Mouse (Mus musculus): ENCODE measurements around the gene Ptpdc1. TPM values are rescaled to one million over a fixed set of nuclear protein-coding genes. Genes with fewer than 3 reads are reported as not detected.

The Ptpdc1 gene
- polyA plus RNA-seq, 1 experiment, result 5.5 TPM

DNA sequence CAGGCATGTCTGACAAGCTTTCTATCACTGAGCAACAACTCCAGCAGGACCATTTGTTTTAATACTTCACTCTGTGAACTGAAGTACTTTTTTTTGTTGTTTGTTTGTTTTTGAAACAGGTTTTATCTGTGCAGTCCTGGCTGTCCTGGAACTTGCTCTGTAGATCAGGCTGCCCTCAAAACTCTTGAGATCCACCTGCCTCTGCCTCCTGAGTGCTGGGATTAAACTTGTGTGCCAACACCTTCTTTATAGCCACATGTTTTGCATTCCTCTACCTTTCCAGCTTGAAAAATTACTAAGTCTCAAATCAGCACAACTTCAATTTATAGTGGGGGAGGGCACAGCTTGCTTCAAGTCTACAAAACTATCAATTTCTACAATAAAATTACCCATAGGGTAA, 81.1 kb downstream of the Ptpdc1 start:
- H3K27me3 ChIP-seq (ENCODE audit: control insufficient read depth, insufficient read depth, insufficient read length), result no peaks in the 10 kb centered on the region
- peaks cover 61% of the 10 kb centered on the region for H3K79me3 ChIP-seq (ENCODE audit: low read depth)
- H3K36me3 ChIP-seq (ENCODE audit: control insufficient read depth, insufficient read depth), result peaks cover 17% of the 10 kb centered on the region
- TF ChIP-seq CEBPB (IDR thresholded peaks at IDR 0.05; ENCODE audit: low read depth) (no peak), FOSL1 (IDR thresholded peaks at IDR 0.05; ENCODE audit: insufficient read depth, low read length, poor library complexity, severe bottlenecking) (no peak), MYOD1 (IDR thresholded peaks at IDR 0.05; ENCODE audit: control insufficient read depth, insufficient read length, low read depth) (no peak), MYOG (IDR thresholded peaks at IDR 0.05; ENCODE audit: control insufficient read depth, extremely low read depth, insufficient read length) (no peak), USF1 (IDR thresholded peaks at IDR 0.05; ENCODE audit: low read depth) (no peak), CTCF (IDR thresholded peaks at IDR 0.05; ENCODE audit: control insufficient read depth, insufficient read depth, insufficient read length) (no peak), MAX (IDR thresholded peaks at IDR 0.05) (no peak)
- no peak overlapping the region for H3ac ChIP-seq (ENCODE audit: control insufficient read depth, insufficient read length, low read depth)
- H3K4me3 ChIP-seq (ENCODE audit: insufficient read depth, poor library complexity, severe bottlenecking), result peak overlapping the region; percentile 90
- H3K79me2 ChIP-seq (ENCODE audit: control insufficient read depth, insufficient read depth), result peaks cover 62% of the 10 kb centered on the region

DNA sequence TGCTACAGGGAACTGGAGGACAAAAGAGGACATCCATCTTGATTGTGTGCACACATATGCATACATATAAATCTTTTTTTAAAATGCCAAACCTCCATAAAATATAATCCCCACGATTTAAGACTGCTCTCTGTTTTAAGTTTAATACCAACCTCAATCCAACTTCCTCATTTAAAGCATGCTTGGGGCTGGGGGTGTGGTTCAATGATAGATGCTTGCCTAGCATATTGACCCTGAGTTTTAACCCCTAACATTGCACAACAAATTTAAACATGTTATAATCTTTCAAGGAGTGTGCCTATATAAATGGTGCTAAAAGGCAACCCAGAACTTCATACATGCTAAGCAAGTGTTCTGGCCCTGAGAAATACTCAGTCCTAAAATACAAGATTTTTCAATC, 85.0 kb downstream of the Ptpdc1 start:
- no peak for TF ChIP-seq FOSL1 (IDR thresholded peaks at IDR 0.05; ENCODE audit: insufficient read depth, low read length, poor library complexity, severe bottlenecking)
- TF ChIP-seq USF1 (IDR thresholded peaks at IDR 0.05; ENCODE audit: low read depth), result no peak
- no peak for TF ChIP-seq CEBPB (IDR thresholded peaks at IDR 0.05; ENCODE audit: low read depth)
- no peak for TF ChIP-seq MYOD1 (IDR thresholded peaks at IDR 0.05; ENCODE audit: control insufficient read depth, insufficient read length, low read depth)
- TF ChIP-seq CTCF (IDR thresholded peaks at IDR 0.05; ENCODE audit: control insufficient read depth, insufficient read depth, insufficient read length), result no peak
- no peak for TF ChIP-seq MAX (IDR thresholded peaks at IDR 0.05)
- no peak for TF ChIP-seq MYOG (IDR thresholded peaks at IDR 0.05; ENCODE audit: control insufficient read depth, extremely low read depth, insufficient read length)
- H3K79me2 ChIP-seq (ENCODE audit: control insufficient read depth, insufficient read depth), result peaks cover 100% of the 10 kb centered on the region
- no peak overlapping the region for H3K4me3 ChIP-seq (ENCODE audit: insufficient read depth, poor library complexity, severe bottlenecking)

DNA sequence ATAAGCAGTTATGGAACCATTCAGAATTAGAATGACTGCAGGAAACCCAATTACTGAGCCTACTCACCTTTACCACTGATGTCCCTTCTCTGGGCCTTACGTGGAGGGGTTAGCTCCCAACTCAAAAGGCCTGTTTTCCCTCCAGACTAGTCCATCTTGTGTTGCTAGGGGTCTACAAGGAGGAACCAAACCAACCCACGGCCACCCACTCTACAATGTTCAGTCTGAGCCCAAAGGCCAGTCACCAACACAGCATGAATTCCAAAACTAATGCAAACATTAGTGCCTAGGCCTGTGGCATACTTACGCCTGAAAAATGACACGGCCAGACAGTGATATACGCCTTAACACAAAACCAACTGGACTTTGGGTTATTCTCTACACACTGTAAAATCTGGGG, 92.0 kb downstream of the Ptpdc1 start:
- Histone ChIP-seq H3ac (ENCODE audit: control insufficient read depth, insufficient read length, low read depth) (no peak overlapping the region), H3K4me3 (ENCODE audit: insufficient read depth, poor library complexity, severe bottlenecking) (no peak overlapping the region), H3K79me3 (ENCODE audit: low read depth) (peaks cover 28% of the 10 kb centered on the region), H3K27me3 (ENCODE audit: control insufficient read depth, insufficient read depth, insufficient read length) (no peaks in the 10 kb centered on the region), H3K79me2 (ENCODE audit: control insufficient read depth, insufficient read depth) (peaks cover 48% of the 10 kb centered on the region), H3K36me3 (ENCODE audit: control insufficient read depth, insufficient read depth) (peaks cover 51% of the 10 kb centered on the region)
- TF ChIP-seq USF1 (IDR thresholded peaks at IDR 0.05; ENCODE audit: low read depth), result no peak
- no peak for TF ChIP-seq CTCF (IDR thresholded peaks at IDR 0.05; ENCODE audit: control insufficient read depth, insufficient read depth, insufficient read length)
- no peak for TF ChIP-seq CEBPB (IDR thresholded peaks at IDR 0.05; ENCODE audit: low read depth)
- TF ChIP-seq MYOD1 (IDR thresholded peaks at IDR 0.05; ENCODE audit: control insufficient read depth, insufficient read length, low read depth), result no peak
- TF ChIP-seq MYOG (IDR thresholded peaks at IDR 0.05; ENCODE audit: control insufficient read depth, extremely low read depth, insufficient read length), result no peak
- no peak for TF ChIP-seq MAX (IDR thresholded peaks at IDR 0.05)
- TF ChIP-seq FOSL1 (IDR thresholded peaks at IDR 0.05; ENCODE audit: insufficient read depth, low read length, poor library complexity, severe bottlenecking), result no peak

More for the DNA sequence above, 85.0 kb downstream of the Ptpdc1 start:
- H3K79me3 ChIP-seq (ENCODE audit: low read depth), result peaks cover 93% of the 10 kb centered on the region
- no peak overlapping the region for H3ac ChIP-seq (ENCODE audit: control insufficient read depth, insufficient read length, low read depth)
- H3K27me3 ChIP-seq (ENCODE audit: control insufficient read depth, insufficient read depth, insufficient read length), result no peaks in the 10 kb centered on the region
- H3K36me3 ChIP-seq (ENCODE audit: control insufficient read depth, insufficient read depth), result peaks cover 53% of the 10 kb centered on the region

DNA sequence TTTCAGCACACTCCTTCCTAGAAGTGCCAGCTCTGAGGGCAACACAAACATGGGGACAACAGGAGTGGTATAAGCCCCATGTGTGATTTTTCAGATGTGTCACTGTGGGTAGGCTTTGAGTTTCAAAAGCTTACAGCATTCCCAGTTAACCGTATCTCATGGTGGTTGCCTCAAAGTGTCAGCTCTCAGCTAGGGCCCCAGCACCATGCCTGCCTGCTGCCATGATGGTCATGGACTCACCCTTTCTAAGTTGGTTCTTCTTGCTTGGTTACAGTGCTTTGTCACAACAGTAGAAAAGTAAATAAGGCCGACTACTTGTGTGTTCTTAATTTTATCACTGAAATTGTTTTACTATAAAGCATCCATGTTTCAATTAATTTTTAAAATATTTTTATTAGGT, 94.0 kb downstream of the Ptpdc1 start:
- peaks cover 28% of the 10 kb centered on the region for H3K79me2 ChIP-seq (ENCODE audit: control insufficient read depth, insufficient read depth)
- H3K4me3 ChIP-seq (ENCODE audit: insufficient read depth, poor library complexity, severe bottlenecking), result no peak overlapping the region
- H3K79me3 ChIP-seq (ENCODE audit: low read depth), result peaks cover 8% of the 10 kb centered on the region
- no peak overlapping the region for H3ac ChIP-seq (ENCODE audit: control insufficient read depth, insufficient read length, low read depth)
- H3K36me3 ChIP-seq (ENCODE audit: control insufficient read depth, insufficient read depth), result peaks cover 31% of the 10 kb centered on the region
- H3K27me3 ChIP-seq (ENCODE audit: control insufficient read depth, insufficient read depth, insufficient read length), result no peaks in the 10 kb centered on the region
- TF ChIP-seq CEBPB (IDR thresholded peaks at IDR 0.05; ENCODE audit: low read depth), result no peak
- no peak for TF ChIP-seq MYOG (IDR thresholded peaks at IDR 0.05; ENCODE audit: control insufficient read depth, extremely low read depth, insufficient read length)
- TF ChIP-seq FOSL1 (IDR thresholded peaks at IDR 0.05; ENCODE audit: insufficient read depth, low read length, poor library complexity, severe bottlenecking), result no peak
- TF ChIP-seq MYOD1 (IDR thresholded peaks at IDR 0.05; ENCODE audit: control insufficient read depth, insufficient read length, low read depth), result no peak
- no peak for TF ChIP-seq CTCF (IDR thresholded peaks at IDR 0.05; ENCODE audit: control insufficient read depth, insufficient read depth, insufficient read length)
- no peak for TF ChIP-seq USF1 (IDR thresholded peaks at IDR 0.05; ENCODE audit: low read depth)
- no peak for TF ChIP-seq MAX (IDR thresholded peaks at IDR 0.05)

DNA sequence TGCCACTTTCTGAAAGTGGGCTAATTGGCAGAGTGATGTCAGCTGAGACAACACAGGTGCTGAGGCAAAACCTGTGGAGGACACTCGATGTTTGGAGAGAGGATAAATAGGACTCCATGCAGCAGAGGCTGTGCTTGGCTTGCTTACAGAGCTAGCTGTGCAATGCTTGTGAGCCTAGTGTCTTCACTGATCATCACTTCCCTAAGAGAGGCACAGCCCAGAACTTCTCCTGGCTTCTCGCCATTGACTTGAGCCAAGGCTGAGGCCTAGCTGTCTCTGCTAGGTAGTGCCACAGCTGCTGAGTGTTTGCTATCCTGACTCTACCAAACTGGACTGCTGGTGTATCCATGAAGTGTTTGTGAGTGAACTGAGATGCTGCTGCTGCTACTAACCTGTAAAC, 94.8 kb downstream of the Ptpdc1 start:
- H3K27me3 ChIP-seq (ENCODE audit: control insufficient read depth, insufficient read depth, insufficient read length), result no peaks in the 10 kb centered on the region
- TF ChIP-seq MAX (IDR thresholded peaks at IDR 0.05), result no peak
- no peak for TF ChIP-seq MYOD1 (IDR thresholded peaks at IDR 0.05; ENCODE audit: control insufficient read depth, insufficient read length, low read depth)
- TF ChIP-seq FOSL1 (IDR thresholded peaks at IDR 0.05; ENCODE audit: insufficient read depth, low read length, poor library complexity, severe bottlenecking), result no peak
- no peak for TF ChIP-seq CTCF (IDR thresholded peaks at IDR 0.05; ENCODE audit: control insufficient read depth, insufficient read depth, insufficient read length)
- no peak for TF ChIP-seq MYOG (IDR thresholded peaks at IDR 0.05; ENCODE audit: control insufficient read depth, extremely low read depth, insufficient read length)
- TF ChIP-seq CEBPB (IDR thresholded peaks at IDR 0.05; ENCODE audit: low read depth), result no peak

DNA sequence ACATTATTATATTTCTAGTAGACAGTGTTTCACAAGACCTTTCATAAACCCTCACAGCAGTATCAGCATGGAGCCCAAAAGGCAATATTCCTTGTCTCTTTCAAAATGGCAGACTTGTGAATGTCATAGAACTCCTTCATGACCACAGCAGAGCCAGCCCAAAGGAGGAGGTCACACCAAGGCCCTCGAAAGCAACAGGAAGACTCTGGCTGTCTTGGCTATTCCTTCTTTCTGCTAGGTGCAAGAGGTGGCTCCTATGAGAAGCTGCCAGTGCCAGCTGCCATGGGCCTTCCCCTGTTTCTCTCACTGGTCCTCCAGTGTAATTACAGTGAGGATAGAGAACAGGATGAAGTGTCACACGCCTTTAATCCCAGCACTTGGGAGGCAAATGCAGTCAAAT, 96.4 kb downstream of the Ptpdc1 start:
- no peaks in the 10 kb centered on the region for H3K27me3 ChIP-seq (ENCODE audit: control insufficient read depth, insufficient read depth, insufficient read length)
- no peak overlapping the region for H3ac ChIP-seq (ENCODE audit: control insufficient read depth, insufficient read length, low read depth)
- no peak for TF ChIP-seq MYOD1 (IDR thresholded peaks at IDR 0.05; ENCODE audit: control insufficient read depth, insufficient read length, low read depth)
- TF ChIP-seq CEBPB (IDR thresholded peaks at IDR 0.05; ENCODE audit: low read depth), result no peak
- no peak for TF ChIP-seq MAX (IDR thresholded peaks at IDR 0.05)
- TF ChIP-seq CTCF (IDR thresholded peaks at IDR 0.05; ENCODE audit: control insufficient read depth, insufficient read depth, insufficient read length), result no peak
- TF ChIP-seq USF1 (IDR thresholded peaks at IDR 0.05; ENCODE audit: low read depth), result no peak
- no peak for TF ChIP-seq MYOG (IDR thresholded peaks at IDR 0.05; ENCODE audit: control insufficient read depth, extremely low read depth, insufficient read length)
- TF ChIP-seq FOSL1 (IDR thresholded peaks at IDR 0.05; ENCODE audit: insufficient read depth, low read length, poor library complexity, severe bottlenecking), result no peak
- H3K79me2 ChIP-seq (ENCODE audit: control insufficient read depth, insufficient read depth), result peaks cover 3% of the 10 kb centered on the region
- no peaks in the 10 kb centered on the region for H3K79me3 ChIP-seq (ENCODE audit: low read depth)
- no peak overlapping the region for H3K4me3 ChIP-seq (ENCODE audit: insufficient read depth, poor library complexity, severe bottlenecking)
- peaks cover 9% of the 10 kb centered on the region for H3K36me3 ChIP-seq (ENCODE audit: control insufficient read depth, insufficient read depth)

More for the DNA sequence above, 94.8 kb downstream of the Ptpdc1 start:
- Histone ChIP-seq H3K4me3 (ENCODE audit: insufficient read depth, poor library complexity, severe bottlenecking) (no peak overlapping the region), H3K36me3 (ENCODE audit: control insufficient read depth, insufficient read depth) (peaks cover 24% of the 10 kb centered on the region), H3ac (ENCODE audit: control insufficient read depth, insufficient read length, low read depth) (no peak overlapping the region), H3K79me2 (ENCODE audit: control insufficient read depth, insufficient read depth) (peaks cover 20% of the 10 kb centered on the region), H3K79me3 (ENCODE audit: low read depth) (peaks cover 5% of the 10 kb centered on the region)

Data from C2C12 (cell line).